Mouse (Mus musculus): ENCODE data around the gene Vhl.
"Not testable (repeated sequence)": the region's sequence is repeated elsewhere in the genome, so short reads cannot be mapped to it uniquely, and the experiment has no call there.

The Vhl gene

DNA sequence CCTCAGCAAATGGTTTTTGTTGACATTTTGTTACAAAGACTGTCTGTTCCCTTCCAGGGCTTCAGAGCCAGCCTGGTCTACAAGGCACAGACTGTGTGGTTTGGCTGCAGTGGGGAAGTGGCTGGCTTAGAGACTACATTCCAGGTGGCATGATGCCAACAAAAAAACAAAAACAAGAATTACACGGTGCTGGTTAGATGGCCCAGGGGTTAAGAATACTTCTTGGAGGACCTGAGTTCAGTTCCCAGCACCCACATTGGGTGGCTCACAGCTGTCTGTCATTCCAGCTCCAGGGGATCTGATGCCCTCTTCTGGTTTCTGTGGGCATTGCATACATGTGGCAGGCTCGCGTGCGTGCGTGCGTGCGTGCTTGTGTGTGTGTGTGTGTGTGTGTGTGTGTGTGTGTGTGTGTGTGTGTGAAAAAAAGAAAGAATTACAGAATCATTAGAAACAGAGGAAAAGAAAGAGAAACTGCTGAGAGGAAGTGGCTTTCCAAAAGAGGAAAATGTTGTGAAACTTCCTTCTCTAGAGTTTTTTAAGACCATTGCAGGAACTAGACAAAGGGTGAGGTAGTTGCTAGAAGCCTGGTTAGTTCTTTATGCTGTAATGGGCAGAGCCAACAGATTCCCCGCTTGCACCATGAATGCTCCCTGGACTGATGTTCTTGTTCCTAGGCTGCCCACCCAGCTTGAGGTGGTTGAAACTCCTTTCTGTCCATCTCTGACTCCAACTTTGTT, 39.4 kb downstream of the Vhl start:
- no peak for DNase-seq

DNA sequence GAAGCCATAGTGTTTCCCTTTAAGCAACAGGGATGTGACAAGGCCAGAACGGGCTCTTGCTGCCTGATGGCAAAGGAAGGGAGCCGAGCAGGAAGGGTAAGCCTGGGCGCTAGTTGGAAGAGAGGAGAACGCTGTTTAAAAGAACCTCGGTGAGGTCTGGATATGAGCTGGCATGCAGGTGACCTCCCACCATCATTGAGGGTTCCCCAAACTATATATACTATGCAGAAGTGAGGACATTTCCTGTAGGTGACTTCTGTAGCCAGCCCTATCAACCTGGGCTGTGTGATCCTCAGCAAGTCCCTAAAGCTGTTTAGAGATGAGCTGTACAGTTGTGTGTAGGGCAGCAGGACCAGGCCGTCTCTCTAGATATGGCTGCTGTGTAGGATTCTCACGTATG, 40.5 kb downstream of the Vhl start:
- no peak for DNase-seq

DNA sequence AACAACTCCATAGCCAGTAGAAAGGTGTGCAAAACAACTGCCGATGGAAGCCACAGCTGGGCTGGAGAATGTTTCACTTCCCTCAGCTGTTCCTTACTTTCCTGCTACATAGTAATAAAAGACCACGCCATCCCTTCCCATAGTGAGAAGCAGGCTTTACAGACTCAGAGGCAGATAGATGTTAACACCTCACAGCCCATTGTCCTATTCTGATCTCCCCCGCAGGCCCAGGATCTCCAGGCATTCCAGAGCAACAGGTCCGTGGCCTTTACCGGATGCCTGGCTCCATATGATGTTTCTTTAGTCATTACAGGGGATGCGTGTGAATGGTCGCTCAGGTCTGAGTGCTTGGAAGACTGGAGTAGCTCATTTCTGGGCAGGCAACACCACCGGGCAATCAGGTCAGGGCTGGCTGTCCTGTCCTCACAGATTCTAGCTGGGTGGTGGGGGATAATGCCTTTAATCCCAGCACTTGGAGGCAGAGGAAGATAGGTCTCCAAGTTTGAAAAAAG, 43.9 kb downstream of the Vhl start:
- no peak for DNase-seq

DNA sequence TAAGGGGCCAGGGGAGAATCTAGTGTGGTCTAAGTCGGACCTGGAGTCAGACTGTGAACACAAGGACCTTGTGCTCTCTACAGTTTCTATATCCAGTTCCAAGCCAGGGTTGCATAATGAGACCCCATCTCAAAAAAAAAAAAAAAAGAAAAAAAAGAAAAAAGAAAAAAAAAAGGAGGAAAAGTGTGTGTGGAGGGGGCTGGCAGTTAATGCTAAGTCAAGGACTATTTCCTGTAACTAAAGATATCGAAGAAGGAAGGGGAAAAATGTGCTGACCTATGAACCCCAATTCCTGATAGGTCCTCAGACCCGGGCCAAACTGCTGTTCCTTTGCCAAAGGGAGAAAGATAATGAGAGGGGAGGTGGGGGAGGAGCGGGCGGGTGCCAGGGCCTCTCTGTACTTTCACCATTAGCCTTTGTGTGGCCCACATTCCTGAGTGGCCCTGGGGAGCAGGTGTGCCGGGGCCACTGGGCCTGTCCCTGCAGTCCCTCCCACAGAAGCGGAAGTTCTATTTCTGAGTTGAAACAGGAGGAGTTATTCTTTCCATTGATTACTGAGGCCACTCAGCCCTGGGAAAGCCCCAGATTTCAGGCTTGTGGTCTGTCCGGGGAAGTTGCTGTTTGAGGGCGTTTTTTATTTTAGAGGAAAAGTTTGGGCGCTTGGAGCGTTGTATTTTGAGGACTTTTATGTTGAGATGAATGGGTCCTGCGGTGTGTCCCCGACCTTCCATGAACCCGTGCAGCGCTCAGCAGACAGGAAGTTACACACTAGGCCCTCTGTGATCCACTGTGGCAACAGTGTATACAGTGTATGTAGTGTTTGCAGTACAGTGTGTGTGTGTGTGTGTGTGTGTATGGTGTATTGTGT, 44.8 kb downstream of the Vhl start:
- DNase-seq: peak; percentile 60 to 65

DNA sequence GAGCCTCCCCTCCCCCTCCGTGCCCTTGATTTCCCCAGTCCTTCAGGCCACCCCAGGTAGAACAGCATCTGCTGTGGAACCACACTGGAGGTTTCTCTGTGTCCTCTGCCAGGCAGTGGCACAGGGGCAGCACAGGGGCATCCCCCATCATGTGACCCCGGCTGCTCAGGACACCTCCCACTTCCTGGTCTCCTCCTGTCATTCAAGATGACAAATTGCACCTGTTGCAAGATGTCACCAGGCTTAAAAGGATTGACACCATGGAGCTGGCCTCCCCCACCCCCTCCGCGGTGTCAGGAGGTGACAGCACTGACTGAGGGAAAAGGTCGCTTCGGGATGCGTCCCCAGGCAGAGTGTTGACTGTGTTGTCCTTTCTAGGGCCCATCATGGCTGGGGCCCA, 46.1 kb downstream of the Vhl start:
- no peak for DNase-seq

DNA sequence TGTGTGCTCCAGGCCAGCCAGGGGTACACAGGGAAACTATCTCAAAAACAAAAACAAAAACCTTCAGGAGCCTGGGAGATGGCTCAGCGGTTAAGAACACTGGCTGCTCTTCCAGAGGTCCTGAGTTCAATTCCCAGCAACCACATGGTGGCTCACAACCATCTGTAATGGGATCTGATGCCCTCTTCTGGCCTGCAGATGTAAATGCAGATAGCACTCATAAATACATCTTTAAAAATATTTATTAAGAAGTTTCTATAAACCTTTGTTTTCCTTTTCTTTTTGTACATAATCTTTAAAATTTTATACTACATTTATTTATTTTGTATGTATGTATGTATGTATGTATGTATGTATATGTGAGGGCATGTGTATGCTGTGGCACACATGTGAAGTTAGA, 48.3 kb downstream of the Vhl start:
- DNase-seq: not testable (repeated sequence)

DNA sequence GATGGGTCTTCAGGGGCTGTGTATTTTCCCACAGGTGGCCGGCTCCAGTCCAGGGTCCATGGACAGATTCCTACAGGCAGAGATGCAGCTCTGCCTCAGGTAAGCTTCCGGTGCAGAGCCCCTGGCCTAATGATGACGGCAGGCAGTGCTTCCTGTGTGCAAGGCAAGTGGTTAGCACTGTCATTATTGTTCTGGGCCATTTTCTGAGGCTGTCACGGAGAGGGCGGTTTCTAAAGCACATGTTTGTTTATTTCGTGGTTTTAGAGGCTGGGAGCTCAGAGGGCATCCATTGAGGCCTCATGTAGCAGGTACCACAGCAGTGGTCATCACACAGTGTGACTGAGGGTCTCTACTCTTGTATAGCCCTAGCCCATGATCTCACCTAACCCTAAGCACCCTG, 49.2 kb downstream of the Vhl start:
- no peak for DNase-seq

DNA sequence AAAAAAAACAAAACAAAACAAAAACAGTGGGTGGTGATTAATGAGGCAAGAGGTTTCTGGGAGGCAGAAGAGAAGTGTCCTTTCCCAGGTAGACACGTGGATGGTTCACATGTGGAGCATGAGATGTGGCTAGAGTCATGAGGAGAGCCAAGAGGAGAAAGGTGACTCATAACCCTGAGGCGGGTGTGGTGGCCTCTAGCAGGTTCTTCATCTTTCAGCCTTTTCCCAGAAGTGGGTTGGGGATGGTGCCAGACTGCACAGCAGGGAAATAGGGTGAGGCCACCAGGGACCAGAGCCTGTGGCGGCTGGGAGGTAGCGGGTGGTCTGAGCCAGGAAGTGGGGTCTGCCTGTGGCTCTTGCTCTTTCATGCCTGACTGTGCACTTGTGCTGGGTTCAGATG, 51.5 kb downstream of the Vhl start:
- DNase-seq: peak; percentile 39 to 44

DNA sequence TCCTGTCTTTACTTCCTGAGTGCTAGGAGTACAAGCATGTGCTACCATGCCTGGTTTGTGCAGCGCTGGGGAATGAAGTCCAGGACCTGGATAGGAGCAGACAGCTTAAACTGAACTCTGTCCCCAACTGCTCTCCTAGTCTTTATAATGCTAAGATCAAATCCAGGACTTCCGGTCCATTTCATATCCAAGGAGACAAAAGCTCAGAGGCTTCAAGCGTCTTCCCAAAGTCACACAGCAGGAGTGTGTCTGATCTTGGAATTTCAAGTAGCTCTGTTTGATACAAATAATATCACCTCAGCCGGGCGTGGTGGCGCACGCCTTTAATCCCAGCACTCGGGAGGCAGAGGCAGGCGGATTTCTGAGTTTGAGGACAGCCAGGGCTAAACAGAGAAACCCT, 52.2 kb downstream of the Vhl start:
- DNase-seq: no peak

DNA sequence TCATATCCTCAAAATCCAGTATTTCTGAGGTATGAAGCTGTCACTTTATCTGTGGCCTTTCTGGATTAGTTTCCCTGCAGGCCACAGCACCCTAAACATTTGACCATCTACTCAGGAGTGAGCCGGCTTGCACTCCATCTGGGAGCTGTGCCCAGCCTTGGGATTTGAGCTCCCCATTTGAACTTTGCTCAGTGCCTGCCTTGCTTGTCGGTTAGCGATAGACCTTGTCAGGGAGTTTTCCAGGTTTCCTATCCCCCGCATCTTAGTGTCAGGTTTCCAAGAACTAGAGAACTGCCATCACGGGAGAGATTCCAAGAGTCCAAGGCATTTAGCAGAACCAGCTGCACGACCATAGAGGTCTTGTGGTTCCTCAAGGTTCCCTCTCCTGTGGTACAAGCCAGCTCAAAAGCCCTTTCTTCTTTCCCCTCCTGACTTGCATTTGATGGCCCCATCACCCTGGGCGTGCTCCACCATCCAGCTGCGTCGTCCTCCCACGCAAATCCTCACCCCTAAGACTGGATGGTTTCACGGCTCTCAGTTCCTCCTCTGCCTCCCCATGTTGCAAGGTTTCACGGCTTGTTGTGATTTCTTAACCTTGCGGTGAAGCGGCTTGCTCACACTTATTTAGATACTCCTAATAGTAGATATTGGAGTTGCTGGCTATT, 53.4 kb downstream of the Vhl start:
- peak; percentile 65 to 70 for DNase-seq

DNA sequence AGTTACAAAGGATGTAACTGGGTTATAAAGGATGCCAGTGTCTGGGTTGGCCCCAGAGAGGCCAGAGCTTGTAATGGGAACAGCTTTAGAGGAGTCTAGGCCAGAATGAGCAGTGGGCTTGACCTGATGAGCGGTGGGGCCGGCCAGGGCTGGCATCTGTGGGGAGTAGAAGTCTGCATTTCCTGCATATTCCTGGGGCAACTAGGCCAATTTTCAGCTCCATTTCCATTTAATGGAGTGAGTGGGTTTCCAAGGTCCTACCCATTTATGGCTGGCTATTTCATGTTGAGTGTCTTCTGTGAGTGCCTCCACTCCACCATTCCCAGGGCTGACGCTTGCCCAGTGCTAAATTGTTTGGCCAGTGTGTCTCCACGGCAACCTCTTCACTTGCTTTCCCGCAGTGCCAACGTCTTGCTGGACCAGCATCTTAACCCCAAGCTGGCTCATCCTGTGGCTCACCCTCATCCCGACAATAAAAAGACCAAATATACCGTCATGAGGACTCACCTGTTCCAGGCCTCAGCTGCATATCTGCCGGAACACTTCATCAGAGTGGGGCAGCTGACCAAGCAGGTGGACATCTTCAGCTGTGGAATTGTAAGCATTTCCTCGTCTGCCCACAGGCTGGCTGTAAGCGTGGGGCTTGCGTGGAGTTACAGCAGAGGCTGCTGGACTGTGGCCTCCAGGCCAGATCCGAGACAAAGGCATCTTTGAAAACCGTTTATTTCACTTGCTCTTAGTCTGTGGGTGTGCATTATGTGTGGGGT, 54.7 kb downstream of the Vhl start:
- DNase-seq: no peak

DNA sequence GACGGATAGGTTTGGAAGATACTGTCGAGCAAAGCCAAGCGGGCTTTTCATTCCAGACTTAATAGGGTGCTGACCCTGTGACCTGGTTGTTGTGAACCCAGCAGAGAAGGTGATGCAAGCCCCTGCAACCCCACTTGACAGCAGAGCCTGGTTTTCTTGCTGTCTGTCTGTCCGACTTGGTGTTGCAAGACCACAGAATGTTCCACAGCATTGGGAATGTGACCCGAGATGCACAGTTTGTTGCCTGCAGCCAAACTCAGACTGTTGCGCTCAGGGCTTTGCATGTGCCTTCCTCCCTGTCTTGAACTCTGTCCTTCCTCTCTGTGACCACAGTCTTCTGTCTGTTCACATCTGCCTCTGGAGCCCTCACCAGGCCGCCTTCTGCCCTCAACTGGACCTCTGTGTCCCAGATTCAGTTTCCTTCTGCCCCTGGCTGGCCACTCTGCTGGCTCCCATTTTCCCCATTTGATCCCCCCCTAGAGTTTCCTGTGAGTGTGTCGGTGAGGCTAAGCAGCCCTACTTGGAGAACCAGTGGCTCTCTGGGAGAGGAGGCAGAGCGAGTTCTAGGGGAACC, 56.3 kb downstream of the Vhl start:
- DNase-seq: peak in 1 of 2 experiments; percentile 22
